8 mouse cellular contexts compared by ENCODE assay signal in genomic region chr7:65577118-65577517, GRCm38 (mm10). TPM values are rescaled to one million over a fixed set of nuclear protein-coding genes. Genes with fewer than 3 reads are reported as not detected.
DNase-seq lines count a peak whose midpoint lies in the region; ATAC-seq lines count a peak whose summit lies in the region.

No protein-coding gene starts in this region.

- H3K4me1 ChIP-seq in intestine, embryonic 14.5 days (replicated peaks; ENCODE audit: control insufficient read depth, insufficient read depth, low read length), result no peaks in the 10 kb centered on the region
- H3K4me1 ChIP-seq in intestine, embryonic 15.5 days (replicated peaks), result no peaks in the 10 kb centered on the region
- peaks cover 6% of the 10 kb centered on the region; the same call in 1 of the 2 replicates for H3K4me1 ChIP-seq in hindbrain, embryonic 14.5 days (replicated peaks; ENCODE audit: control insufficient read depth, insufficient read depth, low read length)
- H3K4me1 ChIP-seq in neural tube, embryonic 13.5 days (replicated peaks), result peaks cover 16% of the 10 kb centered on the region

- WGBS in intestine, embryonic 14.5 days, result 47% methylated on average over 12 of the region's 12 CpGs
- 49% methylated on average over 12 of the region's 12 CpGs for WGBS in intestine, embryonic 15.5 days
- 53% methylated on average over 12 of the region's 12 CpGs for WGBS in hindbrain, embryonic 14.5 days
- WGBS in neural tube, embryonic 13.5 days, result 48% methylated on average over 12 of the region's 12 CpGs

- no peak overlapping the region for H3K9ac ChIP-seq in intestine, embryonic 14.5 days (ENCODE audit: low read length)
- H3K9ac ChIP-seq in intestine, embryonic 15.5 days, result no peak overlapping the region
- no peak overlapping the region for H3K9ac ChIP-seq in hindbrain, embryonic 14.5 days
- H3K9ac ChIP-seq in neural tube, embryonic 13.5 days, result 0 out of 2 replicates have a peak overlapping the region, but pooled peaks have one; percentile 22

- no peaks in the 10 kb centered on the region for H3K36me3 ChIP-seq in intestine, embryonic 14.5 days (ENCODE audit: control insufficient read depth, insufficient read depth, low read length)
- H3K36me3 ChIP-seq in intestine, embryonic 15.5 days, result no peaks in the 10 kb centered on the region
- no peaks in the 10 kb centered on the region for H3K36me3 ChIP-seq in hindbrain, embryonic 14.5 days (replicated peaks; ENCODE audit: control insufficient read depth, insufficient read depth)
- no peaks in the 10 kb centered on the region for H3K36me3 ChIP-seq in neural tube, embryonic 13.5 days

- DNase-seq in intestine, embryonic 14.5 days (ENCODE audit: low spot score), result peak; percentile 53
- peak; percentile 83 to 92 for DNase-seq in cerebellum, postnatal 10 days
- peak; percentile 41 for DNase-seq in hindbrain, embryonic 14.5 days (ENCODE audit: low spot score)
- no peak for DNase-seq in adipocyte (ENCODE audit: low spot score)
- no peak for DNase-seq in spleen, postnatal 4 days (ENCODE audit: low spot score in 2 of 2)
- no peak for DNase-seq in spleen, adult 12 weeks (ENCODE audit: low spot score)

- H3K9me3 ChIP-seq in intestine, embryonic 14.5 days (ENCODE audit: control insufficient read depth, low read length), result no peaks in the 10 kb centered on the region
- no peaks in the 10 kb centered on the region for H3K9me3 ChIP-seq in intestine, embryonic 15.5 days
- no peaks in the 10 kb centered on the region for H3K9me3 ChIP-seq in hindbrain, embryonic 14.5 days (ENCODE audit: control insufficient read depth, low read length)
- H3K9me3 ChIP-seq in neural tube, embryonic 13.5 days, result no peaks in the 10 kb centered on the region

- no peak overlapping the region for H3K4me2 ChIP-seq in intestine, embryonic 14.5 days (ENCODE audit: low read length)
- no peak overlapping the region for H3K4me2 ChIP-seq in intestine, embryonic 15.5 days (replicated peaks)
- no peak overlapping the region for H3K4me2 ChIP-seq in hindbrain, embryonic 14.5 days (replicated peaks)
- H3K4me2 ChIP-seq in neural tube, embryonic 13.5 days, result no peak overlapping the region

- no peak for ATAC-seq in intestine, embryonic 14.5 days (replicated peaks; ENCODE audit: low FRiP score, low TSS enrichment, low read depth)
- no peak for ATAC-seq in intestine, embryonic 15.5 days
- ATAC-seq in hindbrain, embryonic 14.5 days (ENCODE audit: low FRiP score), result peak; percentile 79
- peak; percentile 70; the same call in 1 of the 2 replicates for ATAC-seq in neural tube, embryonic 13.5 days (ENCODE audit: low read depth)

- H3K27me3 ChIP-seq in intestine, embryonic 14.5 days (replicated peaks; ENCODE audit: control insufficient read depth, insufficient read depth, low read length), result no peaks in the 10 kb centered on the region
- no peaks in the 10 kb centered on the region for H3K27me3 ChIP-seq in intestine, embryonic 15.5 days (replicated peaks)
- H3K27me3 ChIP-seq in hindbrain, embryonic 14.5 days (ENCODE audit: control insufficient read depth, insufficient read depth, low read length), result no peaks in the 10 kb centered on the region
- H3K27me3 ChIP-seq in neural tube, embryonic 13.5 days, result no peaks in the 10 kb centered on the region

- H3K27ac ChIP-seq in intestine, embryonic 14.5 days (ENCODE audit: low read depth), result no peak overlapping the region
- H3K27ac ChIP-seq in intestine, embryonic 15.5 days, result no peak overlapping the region
- no peak overlapping the region for H3K27ac ChIP-seq in hindbrain, embryonic 14.5 days
- H3K27ac ChIP-seq in neural tube, embryonic 13.5 days (replicated peaks), result no peak overlapping the region

- no peak overlapping the region for H3K4me3 ChIP-seq in intestine, embryonic 14.5 days (ENCODE audit: low read depth, low read length)
- no peak overlapping the region for H3K4me3 ChIP-seq in intestine, embryonic 15.5 days (replicated peaks)
- H3K4me3 ChIP-seq in hindbrain, embryonic 14.5 days (replicated peaks; ENCODE audit: low read length), result no peak overlapping the region
- no peak overlapping the region for H3K4me3 ChIP-seq in neural tube, embryonic 13.5 days

RNA-seq across cellular contexts. Expression of gene Tjp1, which starts 49.5 kb away (rescaled TPM):
- polyA plus RNA-seq in intestine, embryonic 14.5 days (2014; fragmentation: Nextera tagmentation; extraction: Ambion mirVana), result 15.9 and 21.9 TPM in 2 replicates
- 26.4 TPM in 2 replicates for polyA plus RNA-seq in intestine, embryonic 15.5 days (2015; fragmentation: Nextera tagmentation; extraction: Ambion mirVana)
- polyA plus RNA-seq in hindbrain, embryonic 14.5 days (2014; fragmentation: Nextera tagmentation; extraction: Ambion mirVana), result 30.4 and 33.2 TPM in 2 replicates
- 25.2 and 31.2 TPM in 2 replicates for polyA plus RNA-seq in neural tube, embryonic 13.5 days (2015; fragmentation: Nextera tagmentation; extraction: Ambion mirVana)

Comparison
In these comparisons a context has a peak if more than half of its experiments do, and no peak if none do; other contexts are left out.
1. ATAC-seq: peak in hindbrain, embryonic 14.5 days (single experiment) and neural tube, embryonic 13.5 days (single experiment); none in intestine, embryonic 14.5 days (single experiment) and intestine, embryonic 15.5 days (single experiment).
2. DNase-seq: peak in intestine, embryonic 14.5 days (single experiment), cerebellum, postnatal 10 days (2 of 2) and hindbrain, embryonic 14.5 days (single experiment); none in adipocyte (single experiment), spleen, postnatal 4 days (0 of 2) and spleen, adult 12 weeks (single experiment).